In the genomic region with DNA sequence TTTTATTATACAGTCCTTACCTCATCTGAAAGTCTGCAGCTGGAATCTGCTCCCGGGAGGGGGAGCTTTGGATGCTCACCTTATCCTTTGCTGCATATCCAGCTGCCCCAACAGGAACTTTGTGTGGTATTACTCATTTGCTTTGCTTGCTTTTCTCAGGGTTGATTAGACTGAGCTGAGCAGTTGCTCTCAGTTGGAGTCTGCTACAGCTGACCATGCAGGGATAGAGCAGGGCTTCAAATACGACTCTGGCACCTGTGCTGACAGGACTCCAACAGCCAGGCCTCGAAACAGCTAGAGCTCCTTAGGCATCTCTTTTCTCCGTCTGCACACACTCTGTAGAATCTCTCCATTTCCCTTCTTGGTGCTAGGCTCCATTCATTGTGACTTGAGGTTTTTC, we compare ENCODE assay signal across 23 mouse cellular contexts. TPM values are rescaled to one million over a fixed set of nuclear protein-coding genes. Genes with fewer than 3 reads are reported as not detected.
DNase-seq lines count a peak whose midpoint lies in the region; ATAC-seq and TF ChIP-seq lines count a peak whose summit lies in the region.
"Had no signal": no experiment of that assay in that cellular context is flagged by ENCODE, and none has a peak within 500 bp of the region (broad histone marks: within the 10 kb centered on the region; RNA-seq: fewer than 3 reads in every experiment).

No protein-coding gene starts in this region.

- no peaks in the 10 kb centered on the region for H3K27me3 ChIP-seq in cerebellum, adult 2 months (ENCODE audit: control insufficient read depth, insufficient read depth, low read length)
- H3K27me3 ChIP-seq: embryonic facial prominence, embryonic 15.5 days; Patski had no signal

- H3K4me3 ChIP-seq in cerebellum, adult 2 months (replicated peaks; ENCODE audit: insufficient read depth, low read depth, low read length), result no peak overlapping the region
- H3K4me3 ChIP-seq: embryonic facial prominence, embryonic 15.5 days; erythroblast, embryonic 14.5 days; forebrain, embryonic 10.5 days; heart, embryonic 10.5 days; hindbrain, embryonic 10.5 days had no signal

- 26% methylated on average over 4 of the region's 4 CpGs for WGBS in cerebellum, adult 2 months

- no peak for TF ChIP-seq POLR2A in cerebellum, adult 2 months (IDR thresholded peaks at IDR 0.05; ENCODE audit: borderline replicate concordance, insufficient read depth, low read length)

- ATAC-seq in megakaryocyte, adult 5-6 weeks (ENCODE audit: poor library complexity, severe bottlenecking), result no peak
- ATAC-seq: activated CD4-positive, CD25-positive, alpha-beta regulatory T cell, adult 4 months; forebrain, embryonic 14.5 days; hindbrain, embryonic 16.5 days; Patski had no signal

- peak; percentile 41 to 56 for DNase-seq in cerebellum, adult 2 months
- DNase-seq in cerebellum, adult 11-12 months, result no peak
- DNase-seq in heart, adult 11 months, result peak; percentile 76
- no peak for DNase-seq in heart, postnatal 25 days (ENCODE audit: low spot score)
- DNase-seq in brain, adult 2 months (ENCODE audit: low read depth, low spot score), result peak; percentile 50
- peak; percentile 37 to 47 for DNase-seq in cerebellum, postnatal 25 days
- no peak for DNase-seq in heart, postnatal 14 days
- DNase-seq: adrenal gland, postnatal 14 days; gastrocnemius, postnatal 36 days; heart, adult 18-20 months; heart, postnatal 10 days; kidney, adult 11 months; kidney, adult 9 months had no signal

- H3K27ac ChIP-seq in cerebellum, adult 2 months (ENCODE audit: insufficient read depth, low read length), result peak overlapping the region; percentile 46; the same call in 1 of the 2 replicates
- H3K27ac ChIP-seq: embryonic facial prominence, embryonic 15.5 days; forebrain, embryonic 10.5 days; heart, embryonic 10.5 days; hindbrain, embryonic 10.5 days had no signal

- intact Hi-C loops in heart, postnatal 25 days (cut with DNase I), result no loop called here
- intact Hi-C loops in heart, postnatal 14 days (cut with DNase I), result no loop called here

- H3K4me1 ChIP-seq in cerebellum, adult 2 months (ENCODE audit: control insufficient read depth, insufficient read depth, low read length), result peaks cover 16% of the 10 kb centered on the region

- no peak for TF ChIP-seq CTCF in cerebellum, adult 2 months (IDR thresholded peaks at IDR 0.05; ENCODE audit: borderline replicate concordance, insufficient read depth, low read depth, low read length)

RNA-seq across cellular contexts. Expression of gene Arhgef11, which starts 18.2 kb away (rescaled TPM):
- 52.2 and 53.2 TPM in 2 replicates for polyA plus RNA-seq in cerebellum, adult 2 months (2012; rRNA removed)
- total RNA-seq in heart, postnatal 25 days (2021), result 10 to 100 TPM; 19.4 to 19.9 TPM
- total RNA-seq in megakaryocyte, adult 5-6 weeks (2015), result 18.9 and 20.3 TPM in 2 replicates
- total RNA-seq in megakaryocyte, adult 5-6 weeks (2017), result 14.1 and 19.8 TPM in 2 replicates
- total RNA-seq in heart, postnatal 14 days (2021), result 10 to 100 TPM; 20.7 to 22.7 TPM

Comparison
In these comparisons a context has a peak if more than half of its experiments do, and no peak if none do; other contexts are left out.
1. DNase-seq: peak in cerebellum, adult 2 months (2 of 2), heart, adult 11 months (single experiment), brain, adult 2 months (single experiment) and cerebellum, postnatal 25 days (2 of 2); none in cerebellum, adult 11-12 months (single experiment), heart, postnatal 25 days (single experiment) and heart, postnatal 14 days (0 of 2).